Mouse (Mus musculus) retina, adult 2 months (tissue): ENCODE data around the gene Clca1.
"Not testable (repeated sequence)": the region's sequence is repeated elsewhere in the genome, so short reads cannot be mapped to it uniquely, and the experiment has no call there.

Source experiments
- DNase-seq: peaks from one replicate; pipeline ENCODE4 v3.0.0-alpha.2; 2012; ENCODE audit warnings: low read depth, low spot score

Clca1 gene

DNA sequence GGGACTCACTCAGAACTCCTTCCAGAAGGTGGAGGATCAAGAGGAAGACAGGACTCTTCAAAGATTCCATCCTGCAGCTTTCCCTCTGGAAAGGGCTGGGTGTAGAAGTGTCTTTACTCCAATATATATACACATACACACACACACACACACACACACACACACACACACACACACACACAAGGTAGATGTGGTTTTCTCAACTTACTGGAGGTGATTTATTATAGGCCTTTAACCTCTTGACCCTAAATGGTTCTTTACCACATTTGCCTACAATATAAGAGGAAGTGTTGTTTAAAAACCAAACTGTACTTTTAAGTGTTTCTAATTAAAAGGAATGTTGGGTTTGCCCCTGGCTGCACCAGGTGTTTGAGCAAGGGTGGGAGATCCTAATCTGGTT is at the start of gene Clca1:
Clca1 (minus strand) TSS at position 101 of the 400 bp plus-strand sequence.
- no peak for DNase-seq

DNA sequence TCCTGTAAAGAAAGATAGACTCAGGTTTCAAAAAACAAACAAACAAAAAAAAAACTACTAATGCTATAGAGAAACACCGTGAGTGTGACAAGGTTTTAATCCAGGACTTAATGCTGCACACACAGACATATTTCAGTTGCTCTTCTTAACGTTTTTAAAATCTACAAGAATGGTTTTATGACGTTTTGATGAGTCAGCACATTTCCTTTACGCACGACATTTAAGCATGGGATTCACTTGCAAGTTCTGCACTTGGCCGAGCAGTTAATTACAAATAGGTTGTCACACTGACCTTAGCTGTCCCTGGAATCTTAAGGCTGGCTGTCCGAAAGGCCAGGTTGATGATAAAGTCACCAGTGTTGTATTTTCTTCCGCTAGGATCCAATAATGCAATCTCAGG is 48.3 kb upstream of the Clca1 start:
- no peak for DNase-seq

- DNase-seq = no peak
Observed at GRCm38 (mm10) chr3:145078405-145078804, 45.8 kb upstream of the Clca1 start.

- no peak for DNase-seq
Observed at GRCm38 (mm10) chr3:145072339-145072738, 39.8 kb upstream of the Clca1 start.

DNA sequence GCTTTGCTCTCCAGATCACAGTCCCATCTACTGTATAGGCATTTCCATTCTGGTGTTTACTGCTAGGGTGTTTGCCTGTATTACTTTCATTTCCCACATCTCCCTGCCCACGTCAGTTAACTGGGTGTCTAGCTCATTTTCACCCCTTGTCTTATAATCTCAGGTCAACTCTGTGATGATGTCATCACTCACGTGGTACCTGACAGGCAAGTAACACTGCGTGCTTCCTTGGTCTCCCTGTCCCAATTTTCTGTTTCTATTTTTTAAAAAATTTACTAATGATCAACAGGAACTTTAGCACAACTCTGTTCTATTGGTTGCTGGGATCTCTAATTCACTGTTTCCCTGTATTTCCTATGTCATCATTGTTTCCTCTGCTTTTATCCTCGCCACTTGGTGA is 36.4 kb upstream of the Clca1 start:
- DNase-seq = no peak

GRCm38 (mm10) chr3:145055138-145055537 is 22.6 kb upstream of the Clca1 start:
- not testable (repeated sequence) for DNase-seq

DNA sequence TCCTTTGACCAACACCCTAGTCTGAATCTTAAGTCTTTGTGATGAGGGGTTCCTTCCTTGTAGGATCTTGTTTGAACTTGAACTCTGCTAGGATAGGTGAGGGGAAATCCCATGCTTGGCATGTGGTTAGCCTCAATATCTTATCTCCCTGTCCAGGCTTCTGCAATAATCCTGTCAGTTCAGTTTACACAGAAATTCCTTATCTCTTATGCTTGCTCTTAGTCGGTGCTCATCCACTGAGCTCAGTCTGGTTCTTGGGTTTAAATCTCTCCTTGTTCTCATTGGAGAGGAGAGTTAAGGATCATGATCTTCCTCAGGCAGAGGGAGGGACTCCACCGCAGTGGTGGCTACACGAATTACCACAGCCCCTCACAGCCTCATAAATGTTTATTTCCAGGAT is 17.2 kb upstream of the Clca1 start:
- DNase-seq = no peak

- no peak for DNase-seq
Observed at GRCm38 (mm10) chr3:145038813-145039212, 6.2 kb upstream of the Clca1 start.

- peak; percentile 38 for DNase-seq
Observed at GRCm38 (mm10) chr3:145028036-145028435, 4.5 kb downstream of the Clca1 start.

DNA sequence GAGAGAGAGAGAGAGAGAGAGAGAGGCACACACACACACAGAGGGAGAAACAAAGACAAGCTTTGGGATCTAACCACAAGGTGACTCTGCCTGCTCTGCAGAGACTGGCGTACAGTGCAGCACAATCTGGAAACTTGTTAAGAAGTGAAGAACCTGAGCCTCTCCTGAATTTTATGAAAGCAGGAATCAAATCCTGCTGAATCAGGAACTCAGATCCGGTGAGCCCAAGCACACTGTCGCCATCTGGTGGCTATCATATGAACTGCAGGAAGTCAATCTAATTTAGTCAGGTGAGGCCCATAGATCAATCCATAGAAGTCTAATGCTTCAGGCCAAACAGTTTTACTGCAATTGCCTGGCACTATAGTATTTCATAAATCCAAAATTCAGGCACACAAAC is 5.8 kb downstream of the Clca1 start:
- peak; percentile 30 for DNase-seq

GRCm38 (mm10) chr3:145017807-145018206 is 14.8 kb downstream of the Clca1 start:
- no peak for DNase-seq

GRCm38 (mm10) chr3:145004422-145004821 is 28.2 kb downstream of the Clca1 start:
- DNase-seq = no peak

GRCm38 (mm10) chr3:145000912-145001311 is 31.7 kb downstream of the Clca1 start:
- DNase-seq = no peak

DNA sequence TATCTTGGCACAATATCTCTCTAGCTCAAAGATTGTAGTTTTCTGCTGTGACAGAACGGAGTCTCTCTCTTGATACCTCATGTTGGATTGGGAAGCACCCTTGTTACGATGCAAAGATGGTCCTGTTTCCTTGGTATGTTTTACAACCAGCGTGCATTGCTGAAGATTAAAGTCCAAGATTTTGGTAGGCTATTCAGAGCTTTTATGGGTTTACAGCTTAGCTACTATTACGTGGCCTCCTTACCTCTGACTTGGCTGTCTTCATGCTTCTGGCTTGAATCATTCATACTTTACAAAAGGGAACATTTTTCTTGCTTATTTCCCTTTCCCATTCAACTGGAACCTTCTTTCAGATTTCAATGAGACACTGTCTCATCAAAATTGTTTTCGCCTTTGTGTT is 39.5 kb downstream of the Clca1 start:
- DNase-seq = no peak

DNA sequence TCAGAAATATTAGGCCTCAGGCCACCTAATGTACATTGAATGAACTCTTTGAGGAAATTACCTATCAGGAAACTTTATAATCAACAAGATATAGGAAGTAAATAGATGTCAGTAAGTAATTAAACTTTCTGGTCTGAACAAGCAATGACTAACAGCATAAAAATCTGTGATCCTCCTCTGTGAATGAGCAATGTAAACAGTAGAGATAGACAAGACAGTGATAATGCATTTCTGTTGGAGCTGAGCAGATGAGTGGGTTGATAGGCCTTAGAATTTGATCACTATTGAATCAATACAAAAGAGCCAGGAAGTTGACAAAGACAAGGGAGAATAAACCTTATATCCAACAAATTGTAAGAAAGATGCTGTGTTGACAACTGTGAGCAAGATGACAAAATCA is 40.0 kb downstream of the Clca1 start:
- DNase-seq = no peak

GRCm38 (mm10) chr3:144985890-144986289 is 46.7 kb downstream of the Clca1 start:
- no peak for DNase-seq

DNA sequence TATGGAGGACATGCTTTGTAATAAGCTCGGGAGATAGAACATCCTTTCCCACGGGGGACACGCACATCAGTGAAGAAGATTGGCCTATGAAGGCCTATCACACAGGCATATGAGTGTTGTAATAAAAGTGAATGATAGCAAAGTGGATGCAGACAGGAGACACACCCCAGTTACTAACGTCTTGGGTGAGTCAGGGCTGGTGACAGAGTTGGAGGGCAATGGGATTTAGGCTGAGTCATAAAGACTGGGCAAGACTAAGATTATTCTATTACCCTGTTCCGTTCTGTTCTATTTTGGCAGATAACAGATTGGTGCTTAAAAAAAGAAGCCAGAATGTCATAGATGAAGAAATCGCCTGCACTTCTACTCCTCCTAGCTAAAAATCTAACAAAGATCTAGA is 52.0 kb downstream of the Clca1 start:
- no peak for DNase-seq

DNA sequence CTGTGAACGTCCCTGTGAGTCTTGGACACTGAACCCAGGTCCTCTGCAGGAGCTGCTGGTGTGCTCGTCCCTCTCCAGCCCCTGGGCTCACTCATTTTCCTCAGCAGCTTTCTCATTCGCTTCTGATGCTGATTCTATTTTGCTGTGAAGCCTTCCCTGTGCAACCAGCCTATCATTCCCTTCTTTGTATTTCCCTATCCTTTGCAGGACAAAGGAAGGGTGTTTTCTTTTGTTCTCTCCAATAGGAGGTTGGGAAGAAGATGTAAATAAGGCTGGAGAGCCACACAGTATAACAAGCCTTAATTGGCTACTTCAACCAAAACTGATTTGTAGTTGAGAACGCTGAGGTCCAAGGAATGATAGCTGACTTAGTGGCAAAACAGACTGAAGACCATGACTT is 54.9 kb downstream of the Clca1 start:
- no peak for DNase-seq

DNA sequence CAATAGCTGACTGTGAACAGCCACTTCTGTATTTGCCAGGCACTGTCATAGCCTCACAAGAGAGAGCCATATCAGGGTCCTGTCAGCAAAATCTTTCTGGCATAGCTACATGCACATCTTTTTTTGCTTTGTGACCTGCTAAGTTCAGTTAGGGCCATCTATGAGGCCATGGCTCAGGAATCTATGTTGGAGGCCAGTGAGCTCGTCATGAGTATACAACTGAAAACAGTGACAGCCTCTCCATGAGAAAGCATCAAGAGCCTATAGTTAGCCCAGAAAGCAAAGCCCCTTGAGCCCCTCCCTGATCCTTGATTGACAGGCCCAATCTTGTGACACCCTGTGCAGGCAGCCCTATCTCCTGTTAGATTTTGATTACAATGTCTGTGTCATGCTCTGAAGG is 56.5 kb downstream of the Clca1 start:
- no peak for DNase-seq

- no peak for DNase-seq
Observed at GRCm38 (mm10) chr3:144974945-144975344, 57.6 kb downstream of the Clca1 start, which contains the start of gene Clca4a. Gene Clca4a (minus strand): TSS chr3:144975045.

DNA sequence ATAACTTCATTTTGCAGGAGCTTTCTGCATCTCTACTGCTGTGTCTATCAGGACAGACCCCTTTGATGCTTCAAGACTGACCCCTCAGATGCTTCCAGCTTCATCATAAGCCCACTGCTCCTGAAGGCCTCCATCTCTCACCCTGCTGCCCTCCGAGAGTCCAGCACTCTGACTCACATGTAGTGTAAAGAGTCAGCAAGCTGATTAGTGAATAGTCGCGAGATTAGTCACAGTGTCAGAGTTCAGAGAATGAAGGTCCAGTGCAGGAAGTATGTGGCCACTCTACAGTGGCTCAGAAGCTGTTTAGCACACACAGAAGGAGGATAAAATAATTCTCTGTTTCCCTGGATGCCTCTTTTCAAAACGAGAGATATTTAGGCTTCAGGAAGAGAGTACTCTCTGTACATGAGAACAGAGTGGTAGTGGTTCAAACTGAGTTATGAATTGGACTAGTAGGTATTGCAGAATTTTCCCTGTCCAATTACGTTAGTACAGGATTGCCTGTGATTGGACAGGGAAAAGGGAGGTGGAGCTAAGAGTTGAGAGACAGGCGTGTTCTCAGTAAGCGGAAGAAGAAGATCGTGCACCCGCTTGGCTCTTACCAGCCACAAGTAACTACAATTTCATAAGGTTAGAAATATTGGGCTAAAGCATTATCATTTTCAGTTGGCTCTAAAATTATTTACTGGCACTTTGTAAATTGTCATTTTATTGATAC is 60.9 kb downstream of the Clca1 start:
- no peak for DNase-seq

DNA sequence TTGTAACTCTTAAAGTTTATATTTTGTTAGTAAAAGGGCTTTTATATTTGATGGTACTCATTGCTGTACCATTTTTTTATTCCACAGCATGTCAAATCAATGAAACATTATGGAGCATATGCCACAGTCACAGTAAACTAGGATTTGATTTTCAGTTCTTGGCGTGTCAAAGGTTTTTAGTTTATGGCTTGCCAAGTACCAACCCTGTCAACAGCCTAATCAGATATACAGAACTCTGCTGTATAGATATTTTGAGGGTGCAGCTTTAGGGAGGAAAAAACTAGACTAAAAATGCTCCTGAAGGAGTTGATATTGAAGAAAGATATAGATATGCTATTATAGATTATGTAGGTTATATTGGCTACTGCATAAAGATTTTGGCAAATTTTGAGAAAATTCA is 62.8 kb downstream of the Clca1 start:
- no peak for DNase-seq

GRCm38 (mm10) chr3:144966074-144966473 is 66.5 kb downstream of the Clca1 start:
- DNase-seq = no peak
